Mouse (Mus musculus) ZHBTc4 (cell line): Measurements from ENCODE around the gene Tlr9.

Experiments
- DNase-seq: peaks from one replicate; pipeline ENCODE4 v3.0.0-alpha.2; 2011; ENCODE audit warnings: low read depth, low spot score

Gene Tlr9

GRCm38 (mm10) chr9:106231816-106232215 is 9.4 kb downstream of the Tlr9 start:
- DNase-seq: no peak

- DNase-seq: no peak
Measured at GRCm38 (mm10) chr9:106232956-106233355, 10.6 kb downstream of the Tlr9 start.

GRCm38 (mm10) chr9:106233953-106234352 is 11.6 kb downstream of the Tlr9 start:
- no peak for DNase-seq

GRCm38 (mm10) chr9:106235194-106235830 is 12.9 kb downstream of the Tlr9 start:
- no peak for DNase-seq

GRCm38 (mm10) chr9:106236156-106236817 is 13.9 kb downstream of the Tlr9 start:
- no peak for DNase-seq

- DNase-seq: no peak
Measured at GRCm38 (mm10) chr9:106236818-106237211, 14.4 kb downstream of the Tlr9 start.

GRCm38 (mm10) chr9:106237401-106237800 is 15.0 kb downstream of the Tlr9 start:
- DNase-seq: no peak

- DNase-seq: no peak
Measured at GRCm38 (mm10) chr9:106237878-106238277, 15.5 kb downstream of the Tlr9 start.

- DNase-seq: no peak
Measured at GRCm38 (mm10) chr9:106241541-106242164, 19.3 kb downstream of the Tlr9 start.

- DNase-seq: no peak
Measured at GRCm38 (mm10) chr9:106242813-106243488, 20.6 kb downstream of the Tlr9 start.

- no peak for DNase-seq
Measured at GRCm38 (mm10) chr9:106249550-106249949, 27.2 kb downstream of the Tlr9 start.

GRCm38 (mm10) chr9:106250245-106250644 is 27.8 kb downstream of the Tlr9 start:
- no peak for DNase-seq

- DNase-seq: no peak
Measured at GRCm38 (mm10) chr9:106251066-106251465, 28.7 kb downstream of the Tlr9 start.

- DNase-seq: no peak
Measured at GRCm38 (mm10) chr9:106254001-106254400, 31.6 kb downstream of the Tlr9 start.

GRCm38 (mm10) chr9:106258412-106258811 is 36.0 kb downstream of the Tlr9 start:
- DNase-seq: no peak

- peak; percentile 33 for DNase-seq
Measured at GRCm38 (mm10) chr9:106258990-106259389, 36.6 kb downstream of the Tlr9 start.

- no peak for DNase-seq
Measured at GRCm38 (mm10) chr9:106261058-106261457, 38.7 kb downstream of the Tlr9 start.

GRCm38 (mm10) chr9:106261491-106261890 is 39.1 kb downstream of the Tlr9 start:
- DNase-seq: no peak

GRCm38 (mm10) chr9:106262075-106262474 is 39.7 kb downstream of the Tlr9 start:
- DNase-seq: no peak

GRCm38 (mm10) chr9:106263381-106263924 is 41.1 kb downstream of the Tlr9 start:
- no peak for DNase-seq

- DNase-seq: no peak
Measured at GRCm38 (mm10) chr9:106265358-106266075, 43.1 kb downstream of the Tlr9 start.
